Mouse (Mus musculus): Measurements from ENCODE around the gene Efcc1.

- TF ChIP-seq CTCF (conservative IDR thresholded peaks at IDR 0.05 in 1 of 2, IDR thresholded peaks at IDR 0.05 in 1 of 2; ENCODE audit: low read depth in 2 of 2, low read length in 2 of 2): no peak
- no peak for TF ChIP-seq KAT2A (IDR thresholded peaks at IDR 0.05; ENCODE audit: insufficient replicate concordance, low read length)
- TF ChIP-seq ZNF384 (IDR thresholded peaks at IDR 0.05; ENCODE audit: low read depth, low read length): no peak
- TF ChIP-seq E2F4 (IDR thresholded peaks at IDR 0.05; ENCODE audit: insufficient replicate concordance, low read depth, low read length): no peak
- TF ChIP-seq USF1 (IDR thresholded peaks at IDR 0.05; ENCODE audit: low read depth, low read length): no peak
- TF ChIP-seq MYC (IDR thresholded peaks at IDR 0.05; ENCODE audit: low read depth, low read length): no peak
These were observed 57.7 kb downstream of the Efcc1 start for GRCm38 (mm10) chr6:87788266-87788895.

All from CH12.LX (cell line).